Mouse (Mus musculus) lung, postnatal 0 days (tissue): Measurements from ENCODE around the gene Gpatch8. TPM values are rescaled to one million over a fixed set of nuclear protein-coding genes. Genes with fewer than 3 reads are reported as not detected.

ENCODE experiments used
- ATAC-seq: fragments of 200-750 bp; cut with Nextera tagmentation; 2 replicates; pipeline ENCODE4 v1.8.0; 2017; ENCODE audit warnings: moderate library complexity
- DNase-seq: peaks from one replicate; pipeline ENCODE4 v3.0.0-alpha.2; 2016; ENCODE audit warnings: low spot score
- H3K27ac ChIP-seq: fragments of 300-500 bp; sonication (generic); 2 replicates; pipeline ENCODE4 v1.5.1; 2014; ENCODE audit warnings: antibody characterized with exemption, mild to moderate bottlenecking, low read length, mixed read lengths
- H3K27me3 ChIP-seq: fragments of 300-500 bp; sonication (generic); replicated peaks from 2 replicates; pipeline ENCODE4 v1.6.1; 2014; ENCODE audit warnings: low read length, mixed read lengths; ENCODE audit not compliant: insufficient read depth
- H3K36me3 ChIP-seq: fragments of 300-500 bp; sonication (generic); 2 replicates; pipeline ENCODE4 v1.6.1; 2014; ENCODE audit warnings: low read length, mixed read lengths; ENCODE audit not compliant: insufficient read depth
- H3K4me1 ChIP-seq: fragments of 300-500 bp; sonication (generic); 2 replicates; pipeline ENCODE4 v1.6.1; 2014; ENCODE audit warnings: antibody characterized with exemption, low read depth, low read length, mixed read lengths; ENCODE audit not compliant: insufficient read depth
- H3K4me2 ChIP-seq: fragments of 300-500 bp; sonication (generic); replicated peaks from 2 replicates; pipeline ENCODE4 v1.6.1; 2014; ENCODE audit warnings: low read depth, mild to moderate bottlenecking, low read length, moderate library complexity, mixed read lengths
- H3K4me3 ChIP-seq: fragments of 300-500 bp; sonication (generic); 2 replicates; pipeline ENCODE4 v1.5.1; 2014; ENCODE audit warnings: low read depth, low read length
- H3K9ac ChIP-seq: fragments of 300-500 bp; sonication (generic); replicated peaks from 2 replicates; pipeline ENCODE4 v1.6.1; 2014; ENCODE audit warnings: low read depth, mild to moderate bottlenecking
- H3K9me3 ChIP-seq: fragments of 300-500 bp; sonication (generic); 2 replicates; pipeline ENCODE4 v1.6.1; 2016; ENCODE audit warnings: low read length, mixed read lengths
- CTCF ChIP-seq: IDR thresholded peaks from 2 replicates; pipeline ENCODE4 v1.5.1; 2016; ENCODE audit warnings: antibody characterized with exemption, mild to moderate bottlenecking
- EP300 ChIP-seq: IDR thresholded peaks from 2 replicates; pipeline ENCODE4 v1.6.1; 2016; ENCODE audit warnings: antibody characterized with exemption, mild to moderate bottlenecking, control low read depth
- WGBS: fragments of 180-500 bp; shearing (Covaris S2); extraction: QIAGEN DNeasy Blood & Tissue Kit; methylation state at CpG from one replicate; pipeline ENCODE4 v1.1.7; 2014; 5-methylcytosine and 5-hydroxymethylcytosine counted together
- polyA plus RNA-seq: library from polyadenylated mRNA; unstranded; fragments of >200 nt; fragmentation: Nextera tagmentation; extraction: Ambion mirVana; gene quantifications from 2 replicates; pipeline ENCODE4 v1.2.1, GENCODE M21; 2015

The Gpatch8 gene
- polyA plus RNA-seq, 1 experiment from 2014 or later, result 25.3 TPM

- H3K4me3 ChIP-seq, result no peak overlapping the region
- H3K9me3 ChIP-seq, result no peaks in the 10 kb centered on the region
- ATAC-seq (no peak), DNase-seq (no peak)
- H3K36me3 ChIP-seq, result peaks cover 15% of the 10 kb centered on the region; the same call in 1 of the 2 replicates
- H3K9ac ChIP-seq, result no peak overlapping the region
- no peak for TF ChIP-seq EP300
- TF ChIP-seq CTCF, result no peak
- peaks cover 12% of the 10 kb centered on the region; the same call in 1 of the 2 replicates for H3K4me1 ChIP-seq
- H3K4me2 ChIP-seq, result no peak overlapping the region
- WGBS, result 88% methylated on average over 7 of the region's 7 CpGs
- H3K27me3 ChIP-seq, result no peaks in the 10 kb centered on the region
- no peak overlapping the region for H3K27ac ChIP-seq
Measured at GRCm38 (mm10) chr11:102433866-102434265, 122.3 kb downstream of the Gpatch8 start.

- H3K9ac ChIP-seq, result no peak overlapping the region
Measured at GRCm38 (mm10) chr11:102432896-102433295, 123.3 kb downstream of the Gpatch8 start.

GRCm38 (mm10) chr11:102432115-102432843 is 123.9 kb downstream of the Gpatch8 start:
- WGBS, result 58% methylated on average over 15 of the region's 16 CpGs
- no peak for ATAC-seq
- no peaks in the 10 kb centered on the region for H3K27me3 ChIP-seq
- H3K9ac ChIP-seq, result no peak overlapping the region
- H3K4me3 ChIP-seq, result no peak overlapping the region
- no peak overlapping the region for H3K27ac ChIP-seq
- H3K4me2 ChIP-seq, result no peak overlapping the region
- peaks cover 10% of the 10 kb centered on the region; the same call in 1 of the 2 replicates for H3K4me1 ChIP-seq
- DNase-seq, result no peak
- no peaks in the 10 kb centered on the region for H3K9me3 ChIP-seq
- peaks cover 15% of the 10 kb centered on the region; the same call in 1 of the 2 replicates for H3K36me3 ChIP-seq
- TF ChIP-seq EP300, result no peak
- no peak for TF ChIP-seq CTCF

More at GRCm38 (mm10) chr11:102432896-102433295, 123.3 kb downstream of the Gpatch8 start:
- no peak overlapping the region for H3K27ac ChIP-seq
- H3K27me3 ChIP-seq, result no peaks in the 10 kb centered on the region
- no peak overlapping the region for H3K4me3 ChIP-seq
- H3K4me1 ChIP-seq, result peaks cover 12% of the 10 kb centered on the region; the same call in 1 of the 2 replicates
- TF ChIP-seq CTCF, result no peak
- TF ChIP-seq EP300, result no peak
- peaks cover 15% of the 10 kb centered on the region; the same call in 1 of the 2 replicates for H3K36me3 ChIP-seq
- H3K4me2 ChIP-seq, result no peak overlapping the region
- 84% methylated on average over 6 of the region's 6 CpGs for WGBS
- DNase-seq (no peak), ATAC-seq (no peak)
- H3K9me3 ChIP-seq, result no peaks in the 10 kb centered on the region

- Histone ChIP-seq H3K9me3 (no peaks in the 10 kb centered on the region), H3K27ac (no peak overlapping the region), H3K27me3 (no peaks in the 10 kb centered on the region), H3K4me1 (peaks cover 9% of the 10 kb centered on the region; the same call in 1 of the 2 replicates), H3K4me3 (no peak overlapping the region), H3K4me2 (no peak overlapping the region), H3K36me3 (peaks cover 15% of the 10 kb centered on the region; the same call in 1 of the 2 replicates), H3K9ac (no peak overlapping the region)
- DNase-seq, result no peak
- no peak for TF ChIP-seq CTCF
- no peak for TF ChIP-seq EP300
- no peak for ATAC-seq
- WGBS, result 81% methylated on average over 3 of the region's 3 CpGs
Measured at GRCm38 (mm10) chr11:102431728-102432114, 124.5 kb downstream of the Gpatch8 start.

- ATAC-seq (peak; percentile 34), DNase-seq (peak; percentile 87)
- H3K4me3 ChIP-seq, result peak overlapping the region; percentile 72
- peaks cover 15% of the 10 kb centered on the region; the same call in 1 of the 2 replicates for H3K36me3 ChIP-seq
- peak overlapping the region; percentile 80 for H3K27ac ChIP-seq
- TF ChIP-seq CTCF (peak; percentile 85), EP300 (0 out of 2 replicates have a peak, but pooled peaks have one; percentile 30)
- H3K9ac ChIP-seq, result peak overlapping the region; percentile 27
- H3K4me2 ChIP-seq, result peak overlapping the region; percentile 63
- WGBS, result under 1% methylated on average over 7 of the region's 7 CpGs
- no peaks in the 10 kb centered on the region for H3K27me3 ChIP-seq
- H3K4me1 ChIP-seq, result peaks cover 9% of the 10 kb centered on the region; the same call in 1 of the 2 replicates
- H3K9me3 ChIP-seq, result no peaks in the 10 kb centered on the region
Measured at GRCm38 (mm10) chr11:102431018-102431645, 125.1 kb downstream of the Gpatch8 start.
